ENCODE assay signal across 27 mouse cellular contexts in the genomic region with DNA sequence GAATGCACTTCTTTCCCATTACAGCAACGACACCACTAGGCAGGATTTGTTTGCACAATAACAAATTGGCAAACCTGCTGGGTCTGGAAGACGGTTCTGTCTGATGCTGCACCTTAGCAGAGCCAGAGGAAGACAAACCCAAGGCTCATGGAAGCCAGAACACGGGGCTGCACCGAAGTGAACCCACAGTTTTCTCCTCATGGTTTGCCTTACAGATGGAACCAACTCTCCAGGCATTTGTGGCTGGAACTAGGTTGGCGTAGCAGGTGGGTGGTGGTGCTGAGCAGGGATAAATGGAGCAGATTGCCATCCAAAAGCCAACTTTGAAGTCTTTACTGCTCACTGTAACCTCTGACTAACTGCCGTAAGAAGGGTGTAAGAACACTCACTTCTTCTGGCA.
DNase-seq lines count a peak whose midpoint lies in the region; ATAC-seq lines count a peak whose summit lies in the region.
"Had no signal": no experiment of that assay in that cellular context is flagged by ENCODE, and none has a peak within 500 bp of the region (broad histone marks: within the 10 kb centered on the region; RNA-seq: fewer than 3 reads in every experiment).

No protein-coding gene starts in this region.

- no peak overlapping the region for H3K4me3 ChIP-seq in heart, embryonic 10.5 days
- no peak overlapping the region for H3K4me3 ChIP-seq in heart, embryonic 11.5 days (ENCODE audit: low read depth, low read length)
- no peak overlapping the region for H3K4me3 ChIP-seq in forebrain, embryonic 15.5 days
- H3K4me3 ChIP-seq: embryonic facial prominence, embryonic 15.5 days; heart, embryonic 13.5 days; limb, embryonic 12.5 days; midbrain, embryonic 10.5 days; neural tube, embryonic 15.5 days had no signal

- H3K9ac ChIP-seq in heart, embryonic 11.5 days (ENCODE audit: low read depth, low read length): no peak overlapping the region
- H3K9ac ChIP-seq in forebrain, embryonic 15.5 days (replicated peaks): no peak overlapping the region
- H3K9ac ChIP-seq: embryonic facial prominence, embryonic 15.5 days; heart, embryonic 13.5 days; limb, embryonic 12.5 days; neural tube, embryonic 15.5 days had no signal

- no peak overlapping the region for H3K4me2 ChIP-seq in heart, embryonic 11.5 days
- H3K4me2 ChIP-seq in forebrain, embryonic 15.5 days (replicated peaks): no peak overlapping the region
- H3K4me2 ChIP-seq: embryonic facial prominence, embryonic 15.5 days; heart, embryonic 13.5 days; limb, embryonic 12.5 days; liver, embryonic 11.5 days; neural tube, embryonic 15.5 days had no signal

- no peak for ATAC-seq in heart, embryonic 11.5 days (replicated peaks; ENCODE audit: insufficient number of reproducible peaks, low FRiP score, low TSS enrichment)
- no peak for ATAC-seq in forebrain, embryonic 15.5 days (replicated peaks)
- ATAC-seq: forebrain, embryonic 14.5 days; Patski had no signal

- intact Hi-C loops in left cerebral cortex, postnatal 36 days (cut with DNase I): loop anchor here (10.0 kb wide), 3 partner anchors 211 to 781 kb away; no protein-coding TSS in a partner anchor
- intact Hi-C loops in left cerebral cortex, postnatal 10 days (cut with DNase I): no loop called here

- H3K36me3 ChIP-seq in heart, embryonic 10.5 days: no peaks in the 10 kb centered on the region
- H3K36me3 ChIP-seq in heart, embryonic 11.5 days (ENCODE audit: control insufficient read depth, insufficient read depth, low read length): no peaks in the 10 kb centered on the region
- H3K36me3 ChIP-seq in forebrain, embryonic 15.5 days: no peaks in the 10 kb centered on the region
- H3K36me3 ChIP-seq: embryonic facial prominence, embryonic 15.5 days; G1E; heart, embryonic 13.5 days; limb, embryonic 12.5 days; midbrain, embryonic 10.5 days; neural tube, embryonic 15.5 days had no signal

- peaks cover 4% of the 10 kb centered on the region; the same call in 1 of the 2 replicates for H3K27me3 ChIP-seq in heart, embryonic 10.5 days (ENCODE audit: insufficient read depth, poor library complexity, severe bottlenecking)
- H3K27me3 ChIP-seq in heart, embryonic 11.5 days (ENCODE audit: control insufficient read depth, insufficient read depth, low read length): peaks cover 1% of the 10 kb centered on the region; the same call in 1 of the 2 replicates
- H3K27me3 ChIP-seq in forebrain, embryonic 15.5 days: peaks cover 4% of the 10 kb centered on the region; the same call in 1 of the 2 replicates
- H3K27me3 ChIP-seq: CH12.LX; embryonic facial prominence, embryonic 15.5 days; neural tube, embryonic 15.5 days; Patski had no signal

- H3K4me1 ChIP-seq in heart, embryonic 10.5 days: peaks cover 6% of the 10 kb centered on the region
- H3K4me1 ChIP-seq in heart, embryonic 11.5 days (ENCODE audit: control insufficient read depth, insufficient read depth, low read length): peaks cover 7% of the 10 kb centered on the region
- H3K4me1 ChIP-seq in forebrain, embryonic 15.5 days: peaks cover 21% of the 10 kb centered on the region

- WGBS in heart, embryonic 10.5 days: 81% methylated on average over 6 of the region's 6 CpGs
- 78% methylated on average over 6 of the region's 6 CpGs for WGBS in heart, embryonic 11.5 days (ENCODE audit: insufficient replicate concordance)
- 77% methylated on average over 6 of the region's 6 CpGs for WGBS in forebrain, embryonic 15.5 days

- no peak overlapping the region for H3K27ac ChIP-seq in heart, embryonic 10.5 days
- no peak overlapping the region for H3K27ac ChIP-seq in heart, embryonic 11.5 days (ENCODE audit: low read depth, low read length)
- H3K27ac ChIP-seq in forebrain, embryonic 15.5 days (replicated peaks): no peak overlapping the region
- H3K27ac ChIP-seq: embryonic facial prominence, embryonic 15.5 days; heart, embryonic 13.5 days; kidney, postnatal 0 days; limb, embryonic 12.5 days; midbrain, embryonic 10.5 days; neural tube, embryonic 15.5 days had no signal

- H3K9me3 ChIP-seq in heart, embryonic 10.5 days: no peaks in the 10 kb centered on the region
- no peaks in the 10 kb centered on the region for H3K9me3 ChIP-seq in heart, embryonic 11.5 days (replicated peaks; ENCODE audit: control insufficient read depth, low read length)
- H3K9me3 ChIP-seq in forebrain, embryonic 15.5 days: no peaks in the 10 kb centered on the region
- H3K9me3 ChIP-seq: embryonic facial prominence, embryonic 15.5 days; G1E; heart, embryonic 13.5 days; limb, embryonic 12.5 days; midbrain, embryonic 10.5 days; neural tube, embryonic 15.5 days had no signal

- peak; percentile 70 for DNase-seq in heart, embryonic 10.5 days (ENCODE audit: low spot score)
- DNase-seq in left cerebral cortex, postnatal 36 days (ENCODE audit: low spot score in 2 of 2): peak; percentile 40 to 45
- no peak for DNase-seq in left cerebral cortex, postnatal 10 days (ENCODE audit: extremely low spot score in 1 of 2, low spot score in 2 of 2)
- DNase-seq in layer of hippocampus, adult 8-10 months (ENCODE audit: low spot score in 2 of 2): peak; percentile 32 to 49
- peak; percentile 27 to 32 for DNase-seq in layer of hippocampus, postnatal 36 days
- DNase-seq: adrenal gland, postnatal 36 days; B cell, adult 2 months; cerebellum, adult 11 months; cerebellum, adult 9-11 months; heart, postnatal 14 days; kidney, adult 11 months; lung, adult 18-20 months; lung, postnatal 10 days; thymus, postnatal 25 days had no signal

Comparison
In these comparisons a context has a peak if more than half of its experiments do, and no peak if none do; other contexts are left out.
1. DNase-seq: peak in heart, embryonic 10.5 days (single experiment), left cerebral cortex, postnatal 36 days (2 of 2), layer of hippocampus, adult 8-10 months (2 of 2) and layer of hippocampus, postnatal 36 days (2 of 2); none in left cerebral cortex, postnatal 10 days (0 of 2).